Mouse (Mus musculus): ENCODE measurements at regions not wholly inside any gene's neighbourhood (a gene's known extent, or its start where the extent isn't known, plus 50 kb on each side); places are given as distances from the start of the nearest gene placed in this dataset.

DNA sequence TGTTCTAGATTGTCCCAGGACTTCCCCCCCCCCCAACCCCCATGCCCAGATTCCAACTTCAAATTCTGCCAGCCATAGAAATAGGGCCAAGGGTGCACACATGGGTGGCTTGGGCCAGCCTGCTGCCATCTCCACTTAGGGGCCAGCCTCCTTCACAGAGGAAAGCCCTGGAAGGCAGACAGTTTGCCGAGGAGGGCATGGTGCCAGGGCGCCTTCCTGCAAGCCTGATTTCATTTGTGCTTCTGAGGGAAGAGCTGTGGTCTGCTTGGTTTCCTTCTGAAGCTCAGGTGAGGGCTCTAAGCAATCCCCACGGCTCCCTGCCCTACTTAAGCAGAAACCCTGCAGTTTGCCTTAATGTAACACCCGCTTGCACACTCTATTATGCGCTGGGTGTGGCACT, 52.3 kb upstream of the Tcl1 start:
- DNase-seq, result peak; percentile 88
- intact Hi-C loops (cut with DNase I), result loop anchor here (10.0 kb wide), 1 partner anchor 140 kb away; no protein-coding TSS in a partner anchor

DNA sequence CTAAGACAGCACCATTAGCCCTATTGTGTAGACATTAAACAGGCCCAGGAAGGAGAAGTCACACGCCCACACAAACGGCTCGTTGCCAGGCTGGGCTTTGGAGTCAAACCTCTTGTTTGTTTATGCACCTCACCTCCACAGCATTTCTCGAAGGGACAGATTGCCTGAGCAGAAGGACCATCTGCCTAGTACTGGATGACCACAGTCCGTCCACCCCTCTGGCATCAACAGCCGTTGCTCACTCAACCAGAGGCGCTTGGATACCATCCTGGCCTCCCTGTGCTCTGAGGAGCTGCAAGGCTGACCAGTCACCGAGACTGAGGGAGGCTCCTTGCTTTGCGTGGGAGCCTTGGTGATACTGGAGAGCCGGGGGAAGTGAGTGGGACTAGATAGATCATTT, 53.6 kb upstream of the Tunar start:
- intact Hi-C loops (cut with DNase I), result no loop called here
- DNase-seq, result peak; percentile 68

- no peak for DNase-seq
- intact Hi-C loops (cut with DNase I), result no loop called here
Observed at GRCm38 (mm10) chr12:105281070-105281469, 52.6 kb upstream of the Tunar start.

GRCm38 (mm10) chr12:105282091-105282490, 51.6 kb upstream of the Tunar start:
- no peak for DNase-seq
- intact Hi-C loops (cut with DNase I), result no loop called here
